Mouse (Mus musculus) liver, embryonic 11.5 days (tissue): ENCODE measurements at regions not wholly inside any gene's neighbourhood (a gene's known extent, or its start where the extent isn't known, plus 50 kb on each side); places are given as distances from the start of the nearest gene placed in this dataset.
"Not testable (repeated sequence)": the region's sequence is repeated elsewhere in the genome, so short reads cannot be mapped to it uniquely, and the experiment has no call there.

Experiments used
- ATAC-seq: fragments of 200-750 bp; cut with Nextera tagmentation; replicated peaks from 2 replicates; pipeline ENCODE4 v1.8.0; 2017; ENCODE audit warnings: moderate number of reproducible peaks, mild to moderate bottlenecking, moderate TSS enrichment, moderate library complexity; ENCODE audit not compliant: low FRiP score
- DNase-seq: peaks from one replicate; pipeline ENCODE4 v3.0.0-alpha.2; 2017; ENCODE audit warnings: low spot score
- H3K27ac ChIP-seq: fragments of 300-500 bp; sonication (generic); 2 replicates; pipeline ENCODE4 v1.5.1; 2014; ENCODE audit warnings: mild to moderate bottlenecking, low read depth, low read length, control low read depth
- H3K27me3 ChIP-seq: fragments of 300-500 bp; sonication (generic); replicated peaks from 2 replicates; pipeline ENCODE4 v1.6.1; 2014; ENCODE audit warnings: low read length, mixed read lengths; ENCODE audit not compliant: control insufficient read depth, insufficient read depth
- H3K36me3 ChIP-seq: fragments of 300-500 bp; sonication (generic); 2 replicates; pipeline ENCODE4 v1.6.1; 2014; ENCODE audit warnings: mild to moderate bottlenecking, low read length, moderate library complexity, mixed read lengths; ENCODE audit not compliant: control insufficient read depth, insufficient read depth
- H3K4me1 ChIP-seq: fragments of 300-500 bp; sonication (generic); replicated peaks from 2 replicates; pipeline ENCODE4 v1.6.1; 2014; ENCODE audit warnings: low read length, mixed read lengths; ENCODE audit not compliant: control insufficient read depth, insufficient read depth
- H3K4me2 ChIP-seq: fragments of 300-500 bp; sonication (generic); 2 replicates; pipeline ENCODE4 v1.6.1; 2014; ENCODE audit warnings: mild to moderate bottlenecking, control low read depth, moderate library complexity
- H3K4me3 ChIP-seq: fragments of 300-500 bp; sonication (generic); 2 replicates; pipeline ENCODE4 v1.5.1; 2014; ENCODE audit warnings: low read depth, low read length, control low read depth
- H3K9ac ChIP-seq: fragments of 300-500 bp; sonication (generic); 2 replicates; pipeline ENCODE4 v1.6.1; 2014; ENCODE audit warnings: low read depth, low read length, control low read depth
- H3K9me3 ChIP-seq: fragments of 300-500 bp; sonication (generic); 2 replicates; pipeline ENCODE4 v1.6.1; 2016; ENCODE audit warnings: low read length, inconsistent platforms, mixed read lengths; ENCODE audit not compliant: control insufficient read depth
- WGBS: fragments of 180-500 bp; shearing (Covaris S2); extraction: QIAGEN DNeasy Blood & Tissue Kit; methylation state at CpG from one replicate; pipeline ENCODE4 v1.1.7; 2014; 5-methylcytosine and 5-hydroxymethylcytosine counted together

DNA sequence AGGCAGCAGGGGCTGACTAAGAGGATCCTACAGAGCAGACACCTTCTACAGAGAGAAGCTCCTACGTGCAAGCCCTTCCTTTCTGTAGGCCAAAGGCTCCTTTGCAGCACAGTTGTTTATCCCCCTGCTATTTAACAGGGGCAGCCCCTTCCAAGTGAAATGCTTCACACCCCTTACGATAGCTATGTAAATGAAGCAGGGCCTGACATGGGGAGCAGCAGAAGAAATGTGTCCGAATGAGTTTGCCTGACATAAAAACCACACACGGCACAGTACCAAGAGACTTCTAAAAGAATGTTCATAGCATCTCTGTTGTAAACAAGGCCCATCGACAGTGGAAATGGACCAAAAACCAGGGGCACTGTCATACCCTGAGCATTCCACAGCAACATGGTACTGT, 259.3 kb upstream of the Smim15 start:
- WGBS: 70% methylated on average over 5 of the region's 5 CpGs
- no peaks in the 10 kb centered on the region for H3K36me3 ChIP-seq
- H3K27ac ChIP-seq: no peak overlapping the region
- no peaks in the 10 kb centered on the region for H3K27me3 ChIP-seq
- H3K9ac ChIP-seq: no peak overlapping the region
- H3K4me2 ChIP-seq: no peak overlapping the region
- H3K4me3 ChIP-seq: no peak overlapping the region
- DNase-seq: no peak
- no peaks in the 10 kb centered on the region for H3K9me3 ChIP-seq
- no peak for ATAC-seq
- no peaks in the 10 kb centered on the region for H3K4me1 ChIP-seq

DNA sequence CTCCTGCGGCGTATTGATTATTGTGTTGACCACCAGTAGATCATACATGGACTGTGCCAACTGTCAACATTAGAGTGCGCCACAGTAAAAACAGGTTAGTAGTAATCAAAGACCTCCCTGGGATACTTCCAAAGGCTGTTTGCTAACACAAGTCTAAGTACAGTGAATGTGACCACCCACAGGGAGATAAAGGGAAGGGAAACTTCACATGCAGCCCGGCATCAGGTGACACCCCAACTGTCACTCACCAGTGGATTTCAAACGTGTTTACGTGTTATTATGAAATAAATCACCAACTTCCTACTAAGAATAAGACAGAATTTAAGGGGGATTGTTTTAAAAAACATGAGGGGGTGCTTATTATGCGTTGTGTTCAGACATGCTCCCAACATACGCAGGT, 262.5 kb upstream of the Smim15 start:
- ATAC-seq (no peak; the same call in 1 of the 2 replicates), DNase-seq (no peak)
- Histone ChIP-seq H3K9me3 (no peaks in the 10 kb centered on the region), H3K36me3 (no peaks in the 10 kb centered on the region), H3K4me1 (no peaks in the 10 kb centered on the region), H3K4me2 (no peak overlapping the region), H3K4me3 (no peak overlapping the region), H3K27me3 (no peaks in the 10 kb centered on the region), H3K9ac (no peak overlapping the region), H3K27ac (no peak overlapping the region)
- 82% methylated on average over 8 of the region's 8 CpGs for WGBS

DNA sequence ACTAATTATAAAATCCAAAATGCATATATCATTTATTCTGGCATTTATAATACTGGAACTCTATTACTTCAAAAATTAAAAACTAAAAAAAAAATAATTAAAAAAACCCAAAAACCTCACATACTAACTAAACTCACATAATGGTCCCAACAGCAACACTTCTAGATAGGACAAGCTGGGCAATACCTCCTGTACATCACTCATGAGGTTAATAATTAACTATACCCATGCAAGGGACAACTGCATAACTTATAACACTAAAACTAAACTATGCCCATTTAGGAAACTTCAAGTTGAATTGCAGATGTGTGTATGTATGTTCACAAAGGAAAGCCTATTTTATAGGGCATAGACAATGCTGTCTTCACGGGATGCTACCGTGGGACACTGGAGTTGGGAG, 263.0 kb upstream of the Smim15 start:
- Histone ChIP-seq H3K36me3 (no peaks in the 10 kb centered on the region), H3K27ac (no peak overlapping the region), H3K4me2 (no peak overlapping the region), H3K9me3 (no peaks in the 10 kb centered on the region), H3K4me3 (no peak overlapping the region), H3K27me3 (no peaks in the 10 kb centered on the region), H3K9ac (no peak overlapping the region), H3K4me1 (no peaks in the 10 kb centered on the region)
- WGBS: 91% methylated on average over 2 of the region's 2 CpGs
- ATAC-seq (no peak), DNase-seq (no peak)

DNA sequence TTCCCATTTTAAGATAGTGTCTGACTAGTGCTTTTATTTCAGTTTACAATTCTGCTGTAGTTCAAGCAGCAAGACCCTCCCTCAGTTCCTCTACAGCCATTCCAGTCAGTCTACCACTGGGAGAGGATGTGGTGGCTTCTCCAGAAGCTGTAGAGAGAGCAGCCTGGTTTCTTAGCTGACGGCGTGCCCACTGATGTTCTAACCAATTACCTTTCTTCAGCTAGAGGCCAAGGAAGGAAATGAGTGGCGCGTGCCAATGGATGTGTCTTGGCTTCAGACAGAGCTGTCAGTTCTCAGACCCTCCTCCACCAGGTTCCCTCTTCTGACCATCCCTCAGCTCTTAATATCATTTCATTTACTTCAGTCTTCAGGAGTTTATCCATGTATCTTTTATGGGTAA, 264.7 kb upstream of the Smim15 start:
- no peaks in the 10 kb centered on the region for H3K36me3 ChIP-seq
- 70% methylated on average over 4 of the region's 4 CpGs for WGBS
- ATAC-seq (no peak), DNase-seq (no peak)
- no peaks in the 10 kb centered on the region for H3K4me1 ChIP-seq
- no peak overlapping the region for H3K27ac ChIP-seq
- no peaks in the 10 kb centered on the region for H3K9me3 ChIP-seq
- H3K27me3 ChIP-seq: no peaks in the 10 kb centered on the region
- H3K9ac ChIP-seq: no peak overlapping the region
- H3K4me3 ChIP-seq: no peak overlapping the region
- no peak overlapping the region for H3K4me2 ChIP-seq

DNA sequence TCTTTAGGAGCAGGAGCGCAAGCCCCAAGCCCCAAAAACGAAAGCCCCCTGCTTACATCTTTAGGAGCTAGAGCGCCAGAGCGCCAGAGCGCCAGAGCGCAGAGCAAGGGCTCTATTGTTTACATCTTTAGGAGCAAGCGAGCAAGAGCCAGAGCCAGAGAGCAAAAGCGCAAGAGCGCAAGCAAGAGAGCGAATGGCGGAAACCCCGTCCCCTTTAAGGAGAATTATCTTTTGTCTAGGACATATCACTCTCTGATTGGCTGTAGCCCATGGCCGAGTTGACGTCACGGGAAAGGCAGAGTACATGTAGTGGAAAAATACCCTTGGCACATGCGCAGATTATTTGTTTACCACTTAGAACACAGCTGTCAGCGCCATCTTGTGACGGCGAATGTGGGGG, 269.7 kb upstream of the Smim15 start:
- H3K27ac ChIP-seq, DNase-seq, ATAC-seq, H3K4me1 ChIP-seq, H3K36me3 ChIP-seq, H3K4me3 ChIP-seq, H3K9ac ChIP-seq, H3K4me2 ChIP-seq, H3K9me3 ChIP-seq, H3K27me3 ChIP-seq: not testable (repeated sequence)
- 97% methylated on average over 18 of the region's 19 CpGs for WGBS

DNA sequence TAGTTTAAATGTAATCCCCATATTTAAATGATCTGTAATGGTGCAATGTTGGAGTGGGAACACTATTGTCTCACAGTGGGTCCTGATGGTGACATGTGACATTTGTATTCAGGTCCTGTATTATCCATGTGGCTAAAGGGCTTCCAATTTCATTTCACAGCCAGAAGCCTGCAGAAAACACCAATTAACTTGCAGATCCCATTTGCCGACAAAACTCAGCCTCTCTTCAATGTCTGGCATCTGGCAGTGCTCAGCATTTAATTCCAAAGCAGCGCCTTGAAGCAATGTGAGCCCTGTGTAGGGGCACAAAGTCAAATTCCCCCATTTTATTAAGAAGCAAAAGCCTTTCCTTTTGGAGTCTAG, 277.0 kb upstream of the Smim15 start:
- H3K27me3 ChIP-seq: no peaks in the 10 kb centered on the region
- DNase-seq: no peak
- no peak overlapping the region for H3K9ac ChIP-seq
- ATAC-seq: no peak
- H3K27ac ChIP-seq: no peak overlapping the region
- 78% methylated on average over 2 of the region's 2 CpGs for WGBS
- H3K9me3 ChIP-seq: no peaks in the 10 kb centered on the region
- H3K4me2 ChIP-seq: no peak overlapping the region
- no peaks in the 10 kb centered on the region; the same call in 1 of the 2 replicates for H3K36me3 ChIP-seq
- no peak overlapping the region for H3K4me3 ChIP-seq
- no peaks in the 10 kb centered on the region for H3K4me1 ChIP-seq

DNA sequence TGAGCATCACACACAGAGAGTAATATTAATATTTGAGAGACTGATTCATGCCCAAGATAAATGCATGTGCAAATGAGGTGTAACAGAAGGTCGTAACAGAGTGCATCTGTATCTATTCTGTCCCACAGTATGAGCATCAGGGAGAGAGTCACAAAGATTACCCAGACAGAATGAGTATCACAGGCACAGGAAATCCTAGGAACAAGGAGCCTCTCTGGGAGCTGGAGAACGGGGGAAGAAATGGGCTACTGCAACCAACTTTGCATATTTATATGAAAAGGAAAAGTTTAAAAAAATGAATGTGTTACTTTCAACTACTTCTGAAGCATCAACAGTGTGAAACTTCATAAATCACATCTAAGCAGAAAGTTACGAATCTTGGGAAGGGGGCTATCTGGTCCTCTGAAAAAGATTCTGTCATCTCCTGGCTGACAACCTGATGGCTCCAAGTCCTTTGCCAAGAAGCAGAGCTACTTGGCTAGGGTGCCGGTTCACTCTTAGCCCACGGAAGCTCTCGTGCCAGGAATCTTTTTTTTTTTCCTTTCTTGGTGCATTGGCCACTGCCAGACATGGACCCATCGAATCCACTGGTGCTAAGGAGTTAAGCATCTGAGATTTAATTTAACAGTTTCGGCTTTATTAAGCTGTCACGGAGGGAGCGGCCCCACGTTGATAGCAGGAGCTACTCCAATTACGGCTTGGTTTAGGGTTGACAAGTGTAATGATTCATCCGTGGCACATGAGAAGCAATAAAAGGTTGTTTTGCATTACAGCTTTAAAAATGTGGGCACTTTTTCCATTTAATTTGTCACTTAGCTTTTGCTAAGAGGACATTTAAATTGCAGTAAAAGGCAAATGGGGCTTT, 277.6 kb upstream of the Smim15 start:
- Histone ChIP-seq H3K9ac (no peak overlapping the region), H3K36me3 (no peaks in the 10 kb centered on the region; the same call in 1 of the 2 replicates), H3K9me3 (no peaks in the 10 kb centered on the region), H3K27ac (no peak overlapping the region), H3K4me1 (no peaks in the 10 kb centered on the region), H3K27me3 (no peaks in the 10 kb centered on the region), H3K4me2 (no peak overlapping the region), H3K4me3 (no peak overlapping the region)
- no peak for ATAC-seq
- WGBS: 81% methylated on average over 13 of the region's 13 CpGs
- DNase-seq: no peak

DNA sequence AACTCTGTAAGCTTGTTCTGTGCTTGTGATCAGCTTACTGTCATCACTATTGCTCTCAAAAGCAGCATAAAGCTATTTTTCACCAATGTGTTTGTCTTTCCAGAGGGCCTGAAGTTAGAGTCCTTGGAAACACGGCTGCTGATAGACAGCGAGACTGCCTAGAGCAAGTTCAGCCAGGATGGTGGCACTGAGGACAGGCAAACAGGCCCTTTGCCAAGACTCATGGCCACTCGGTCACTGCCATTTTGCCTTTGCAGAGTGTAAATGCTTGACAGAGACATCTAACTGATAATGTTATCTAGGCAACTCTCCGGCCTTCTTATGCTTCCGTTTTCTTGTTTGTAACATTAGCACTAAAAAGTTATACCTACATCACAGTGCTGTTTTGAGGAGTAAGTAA, 280.3 kb upstream of the Smim15 start:
- no peak overlapping the region for H3K4me3 ChIP-seq
- H3K4me1 ChIP-seq: no peaks in the 10 kb centered on the region
- ATAC-seq: no peak
- H3K4me2 ChIP-seq: no peak overlapping the region
- DNase-seq: no peak
- no peak overlapping the region for H3K27ac ChIP-seq
- H3K27me3 ChIP-seq: no peaks in the 10 kb centered on the region
- H3K9ac ChIP-seq: no peak overlapping the region
- WGBS: 83% methylated on average over 5 of the region's 5 CpGs
- no peaks in the 10 kb centered on the region for H3K36me3 ChIP-seq
- H3K9me3 ChIP-seq: no peaks in the 10 kb centered on the region

DNA sequence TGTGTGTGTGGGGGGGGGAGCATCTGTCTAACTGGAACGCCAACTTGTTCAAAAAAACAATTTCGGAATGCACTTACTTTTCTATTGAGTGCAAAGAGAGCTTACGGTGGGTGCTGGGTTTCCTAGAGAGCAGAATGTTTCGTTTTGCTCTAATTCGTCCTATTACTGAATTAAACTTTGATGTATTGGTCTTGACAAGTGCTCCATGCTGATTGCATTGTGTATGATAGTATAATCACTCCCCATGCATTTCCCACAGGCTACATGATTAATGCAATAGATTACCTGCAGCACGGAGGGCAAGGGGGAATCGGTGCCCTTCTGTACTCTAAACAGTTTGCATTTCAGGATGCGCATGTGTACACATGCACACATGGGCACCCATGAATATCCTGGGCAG, 283.7 kb upstream of the Smim15 start:
- no peak for ATAC-seq

More for the DNA sequence above, 283.7 kb upstream of the Smim15 start:
- 82% methylated on average over 8 of the region's 8 CpGs for WGBS
- no peaks in the 10 kb centered on the region for H3K4me1 ChIP-seq
- no peak overlapping the region for H3K9ac ChIP-seq
- no peak overlapping the region for H3K27ac ChIP-seq
- H3K4me2 ChIP-seq: no peak overlapping the region
- DNase-seq: no peak
- H3K36me3 ChIP-seq: no peaks in the 10 kb centered on the region
- no peaks in the 10 kb centered on the region for H3K9me3 ChIP-seq
- H3K4me3 ChIP-seq: no peak overlapping the region
- no peaks in the 10 kb centered on the region for H3K27me3 ChIP-seq
